Mouse (Mus musculus) 3T3-L1 (cell line): ENCODE measurements at regions not wholly inside any gene's neighbourhood (a gene's known extent, or its start where the extent isn't known, plus 50 kb on each side); places are given as distances from the start of the nearest gene placed in this dataset.

ENCODE experiments used
- DNase-seq: peaks from one replicate; pipeline ENCODE4 v3.0.0-alpha.2; 2015; ENCODE audit warnings: low read depth, low spot score

GRCm38 (mm10) chr2:94590494-94590893 is 152.6 kb upstream of the Api5 start:
- no peak for DNase-seq

GRCm38 (mm10) chr2:94587255-94587654 is 149.3 kb upstream of the Api5 start:
- DNase-seq = no peak

- no peak for DNase-seq
Observed at GRCm38 (mm10) chr2:94571646-94572045, 133.7 kb upstream of the Api5 start.

- no peak for DNase-seq
Observed at GRCm38 (mm10) chr2:94541230-94541905, 103.4 kb upstream of the Api5 start.

DNA sequence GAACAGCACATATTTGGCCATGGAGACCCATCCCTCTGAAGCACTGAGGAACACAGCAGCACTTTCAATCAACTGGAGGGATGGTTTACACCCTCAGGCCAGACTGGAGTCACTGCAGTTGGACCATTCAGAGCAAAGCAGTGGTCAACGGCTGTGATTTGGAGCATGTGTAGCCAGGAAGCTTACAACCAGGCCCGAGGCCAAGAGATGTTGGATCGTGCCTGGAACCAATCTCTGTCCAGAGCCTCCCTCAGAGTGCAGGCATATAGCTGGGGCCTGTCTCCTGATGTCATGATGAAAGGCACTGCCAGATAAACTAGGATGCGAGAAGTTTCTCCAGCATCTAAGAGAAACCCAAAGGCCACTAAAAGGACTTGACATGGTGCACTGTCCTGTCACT is 98.7 kb upstream of the Api5 start:
- no peak for DNase-seq

- no peak for DNase-seq
Observed at GRCm38 (mm10) chr2:94531175-94531574, 93.2 kb upstream of the Api5 start.

GRCm38 (mm10) chr2:94524536-94524935 is 86.6 kb upstream of the Api5 start:
- DNase-seq = peak; percentile 75

DNA sequence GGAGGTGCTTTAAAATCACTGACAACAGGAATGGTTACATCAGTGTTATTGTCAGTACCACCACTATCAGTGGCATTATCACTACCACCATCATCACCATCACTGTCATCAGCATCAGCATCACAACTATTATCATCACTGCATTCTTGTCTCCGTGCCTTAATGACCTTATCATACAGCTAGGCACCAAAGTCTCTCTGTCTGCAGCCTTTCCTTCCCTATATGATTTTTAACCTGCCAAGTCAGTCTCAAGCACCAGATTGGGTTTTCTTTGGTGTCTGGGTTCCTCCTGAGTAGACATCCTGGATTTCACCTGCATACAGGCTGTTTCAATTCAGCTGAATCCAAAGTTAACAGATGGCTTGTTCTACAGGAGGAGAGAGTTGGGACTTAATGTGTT is 78.9 kb upstream of the Api5 start:
- DNase-seq = no peak

DNA sequence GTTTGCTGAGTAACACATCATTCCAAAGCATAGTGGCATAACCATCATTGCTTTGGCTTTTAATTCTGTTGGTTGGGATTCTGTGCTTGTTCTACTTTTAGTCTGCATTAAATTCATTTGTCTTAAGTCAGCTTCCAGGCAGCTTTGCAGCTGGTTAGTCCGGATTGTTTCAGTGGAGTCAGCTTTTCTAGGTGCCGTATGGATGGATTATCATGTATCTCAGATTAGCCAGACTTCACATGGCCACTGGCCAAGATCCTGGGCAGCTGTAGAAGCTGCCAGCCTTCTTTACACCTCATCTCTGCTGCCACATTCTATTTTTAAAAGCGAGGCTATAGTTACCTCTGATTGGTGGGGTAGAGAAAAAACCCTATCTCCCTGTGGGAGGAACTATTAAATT is 74.1 kb upstream of the Api5 start:
- no peak for DNase-seq

DNA sequence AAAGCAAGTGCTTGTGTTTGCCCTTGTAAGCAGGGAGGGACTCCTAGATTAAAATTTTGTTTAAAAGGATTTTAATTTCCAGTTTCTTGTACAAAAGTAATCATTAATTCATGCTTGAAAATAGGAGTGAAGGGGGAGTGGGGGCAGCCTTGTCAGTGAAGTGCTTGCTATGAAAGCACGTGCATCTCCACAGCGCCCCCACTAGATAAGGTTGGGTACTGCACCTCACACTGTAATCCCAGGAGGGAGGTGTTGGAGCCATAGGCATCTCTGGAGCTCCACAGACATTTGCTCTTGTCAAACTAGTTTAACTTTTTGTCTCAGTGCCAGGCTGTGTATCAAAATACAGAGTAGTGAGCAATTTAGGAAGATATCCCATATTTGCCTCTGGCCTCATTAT is 62.7 kb upstream of the Api5 start:
- peak; percentile 9 for DNase-seq

DNA sequence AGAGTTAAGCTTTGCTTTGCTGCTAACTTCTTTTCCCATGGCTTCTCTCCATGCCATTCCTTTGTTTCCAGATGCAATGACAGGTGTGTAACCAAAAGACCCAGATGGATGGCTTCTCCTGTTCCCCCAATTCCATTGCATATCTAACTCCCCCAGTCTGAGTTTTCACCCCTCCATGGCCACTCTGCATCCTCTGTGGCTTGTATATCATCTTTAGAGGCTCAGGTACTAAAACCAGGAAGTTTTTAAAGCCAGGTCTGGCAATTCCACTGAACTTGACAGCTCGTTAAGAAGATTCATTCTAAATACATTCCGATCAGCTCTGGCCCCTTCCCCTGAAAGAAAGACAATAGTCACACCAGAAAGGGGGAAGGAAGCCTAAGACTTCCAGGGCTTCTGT is 60.6 kb upstream of the Api5 start:
- no peak for DNase-seq
